Comparison of ENCODE assay signal across 10 mouse cellular contexts in the genomic region with DNA sequence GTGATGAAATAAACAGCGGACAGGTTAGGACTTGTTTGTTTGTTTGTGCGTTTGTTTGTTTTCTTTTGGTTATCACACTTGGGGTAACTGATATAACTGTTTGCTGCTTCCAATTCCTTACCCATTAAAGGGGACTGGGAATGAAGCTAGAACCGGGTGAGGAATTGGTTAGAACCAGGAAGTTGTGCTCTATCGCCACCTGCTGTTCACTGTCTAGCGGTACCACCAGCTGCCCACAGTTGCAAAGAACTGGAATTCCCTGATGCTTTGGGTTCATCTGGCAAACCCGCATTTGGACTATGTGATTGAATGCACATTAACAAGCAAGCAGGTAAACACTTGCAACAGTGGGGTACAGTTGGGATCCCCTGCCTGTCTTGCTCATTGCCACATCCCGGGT. TPM values are rescaled to one million over a fixed set of nuclear protein-coding genes. Genes with fewer than 3 reads are reported as not detected.
DNase-seq lines count a peak whose midpoint lies in the region; ATAC-seq and TF ChIP-seq lines count a peak whose summit lies in the region.
"Had no signal": no experiment of that assay in that cellular context is flagged by ENCODE, and none has a peak within 500 bp of the region (broad histone marks: within the 10 kb centered on the region; RNA-seq: fewer than 3 reads in every experiment).

No protein-coding gene starts in this region.

- no peak for ATAC-seq in embryonic facial prominence, embryonic 14.5 days (ENCODE audit: low read depth)

- no peak for TF ChIP-seq POLR2A in spleen, adult 2 months (IDR thresholded peaks at IDR 0.05; ENCODE audit: low read depth, low read length)

- no peak overlapping the region for H3K4me2 ChIP-seq in embryonic facial prominence, embryonic 14.5 days (ENCODE audit: low read depth, low read length)
- H3K4me2 ChIP-seq: heart, embryonic 15.5 days had no signal

- DNase-seq in spleen, adult 2 months (ENCODE audit: low read depth in 1 of 2, low spot score in 2 of 2): peak in 1 of 2 experiments; percentile 49
- no peak for DNase-seq in spleen, adult 12 weeks (ENCODE audit: low spot score)
- peak; percentile 79 for DNase-seq in adrenal gland, postnatal 10 days
- DNase-seq in embryonic facial prominence, embryonic 14.5 days (ENCODE audit: low spot score): peak; percentile 67
- DNase-seq in heart, postnatal 36 days: peak; percentile 67 to 73
- peak; percentile 63 to 69 for DNase-seq in left cerebral cortex, postnatal 10 days (ENCODE audit: extremely low spot score in 1 of 2, low spot score in 2 of 2)
- DNase-seq in naive thymus-derived CD4-positive, alpha-beta T cell, adult 2 months (ENCODE audit: low read depth): peak; percentile 82
- DNase-seq in urinary bladder, postnatal 36 days (ENCODE audit: low spot score in 2 of 2): peak; percentile 49 to 51

- H3K4me1 ChIP-seq in spleen, adult 2 months (ENCODE audit: control insufficient read depth, insufficient read depth, insufficient read length): peaks cover 2% of the 10 kb centered on the region; the same call in 1 of the 2 replicates
- no peaks in the 10 kb centered on the region for H3K4me1 ChIP-seq in embryonic facial prominence, embryonic 14.5 days (ENCODE audit: control insufficient read depth, insufficient read depth, low read length)
- H3K4me1 ChIP-seq: heart, embryonic 15.5 days had no signal

- peak; percentile 58; the same call in 1 of the 2 replicates for TF ChIP-seq CTCF in spleen, adult 2 months (IDR thresholded peaks at IDR 0.05; ENCODE audit: extremely low read depth, insufficient read depth, insufficient read length, insufficient replicate concordance)

- H3K36me3 ChIP-seq in spleen, adult 2 months (ENCODE audit: control insufficient read depth, insufficient read depth, low read length): no peaks in the 10 kb centered on the region
- H3K36me3 ChIP-seq in embryonic facial prominence, embryonic 14.5 days (ENCODE audit: control insufficient read depth, insufficient read depth, low read length): no peaks in the 10 kb centered on the region
- H3K36me3 ChIP-seq: heart, embryonic 15.5 days had no signal

- no peak overlapping the region for H3K9ac ChIP-seq in embryonic facial prominence, embryonic 14.5 days (ENCODE audit: low read depth, low read length)
- H3K9ac ChIP-seq: heart, embryonic 15.5 days had no signal

- no peaks in the 10 kb centered on the region for H3K9me3 ChIP-seq in embryonic facial prominence, embryonic 14.5 days (ENCODE audit: control insufficient read depth, low read length)
- H3K9me3 ChIP-seq: heart, embryonic 15.5 days had no signal

- WGBS in spleen, adult 2 months: 26% methylated on average over 7 of the region's 7 CpGs
- 20% methylated on average over 7 of the region's 7 CpGs for WGBS in embryonic facial prominence, embryonic 14.5 days

- intact Hi-C loops in heart, postnatal 36 days (cut with DNase I): loop anchor here (2.0 to 5.0 kb wide), 2 partner anchors 70 to 136 kb away; no protein-coding TSS in a partner anchor
- intact Hi-C loops in left cerebral cortex, postnatal 10 days (cut with DNase I): loop anchor here (2.0 kb wide), 2 partner anchors 70 to 78 kb away; no protein-coding TSS in a partner anchor

- no peak overlapping the region for H3K27ac ChIP-seq in spleen, adult 2 months (ENCODE audit: insufficient read depth, low read length)
- H3K27ac ChIP-seq in embryonic facial prominence, embryonic 14.5 days (replicated peaks; ENCODE audit: low read depth, low read length): no peak overlapping the region
- H3K27ac ChIP-seq: heart, embryonic 15.5 days had no signal

- no peaks in the 10 kb centered on the region for H3K27me3 ChIP-seq in spleen, adult 2 months (ENCODE audit: control insufficient read depth, insufficient read depth, low read length)
- no peaks in the 10 kb centered on the region for H3K27me3 ChIP-seq in embryonic facial prominence, embryonic 14.5 days (replicated peaks; ENCODE audit: control insufficient read depth, insufficient read depth, low read length)
- H3K27me3 ChIP-seq: heart, embryonic 15.5 days had no signal

- H3K4me3 ChIP-seq in spleen, adult 2 months (ENCODE audit: extremely low read depth, insufficient read depth, insufficient read length): no peak overlapping the region
- H3K4me3 ChIP-seq in embryonic facial prominence, embryonic 14.5 days (ENCODE audit: low read depth, low read length): no peak overlapping the region
- H3K4me3 ChIP-seq: heart, embryonic 15.5 days had no signal

RNA-seq across cellular contexts. Expression of gene Ccr8, which starts 6.8 kb away (rescaled TPM):
- polyA plus RNA-seq in spleen, adult 2 months (2012; rRNA removed): 0.82 and 1.8 TPM in 2 replicates
- not detected for total RNA-seq in adrenal gland, postnatal 10 days (2021)
- 1.3 and 2.3 TPM in 2 replicates for polyA plus RNA-seq in embryonic facial prominence, embryonic 14.5 days (2014; fragmentation: Nextera tagmentation; extraction: Ambion mirVana)
- not detected for total RNA-seq in heart, postnatal 36 days (2021)
- not detected for total RNA-seq in left cerebral cortex, postnatal 10 days (2021)

RNA-seq across cellular contexts. Expression of gene Slc25a38, which starts 11.5 kb away (rescaled TPM):
- polyA plus RNA-seq in spleen, adult 2 months (2012; rRNA removed): 45.7 and 48.1 TPM in 2 replicates
- 10 to 100 TPM; 20.3 to 21.5 TPM for total RNA-seq in adrenal gland, postnatal 10 days (2021)
- polyA plus RNA-seq in embryonic facial prominence, embryonic 14.5 days (2014; fragmentation: Nextera tagmentation; extraction: Ambion mirVana): 23.6 and 23.8 TPM in 2 replicates
- total RNA-seq in heart, postnatal 36 days (2021): 10 to 100 TPM; 18.9 to 21.1 TPM
- total RNA-seq in left cerebral cortex, postnatal 10 days (2021): 10 to 100 TPM; 24.5 to 26.6 TPM

RNA-seq across cellular contexts. Expression of gene Rpsa, which starts 28.8 kb away (rescaled TPM):
- 2,660 and 3,812 TPM in 2 replicates for polyA plus RNA-seq in spleen, adult 2 months (2012; rRNA removed)
- total RNA-seq in adrenal gland, postnatal 10 days (2021): 100 to 1,000 TPM; 879 to 949 TPM
- 1,998 and 2,049 TPM in 2 replicates for polyA plus RNA-seq in embryonic facial prominence, embryonic 14.5 days (2014; fragmentation: Nextera tagmentation; extraction: Ambion mirVana)
- 100 to 1,000 TPM; 494 to 510 TPM for total RNA-seq in heart, postnatal 36 days (2021)
- 100 to 1,000 TPM; 711 to 726 TPM for total RNA-seq in left cerebral cortex, postnatal 10 days (2021)

RNA-seq across cellular contexts. Expression of gene Cx3cr1, which starts 29.0 kb away (rescaled TPM):
- polyA plus RNA-seq in spleen, adult 2 months (2012; rRNA removed): 14.4 and 16.8 TPM in 2 replicates
- 1 to 10 TPM; 2.4 to 3.8 TPM for total RNA-seq in adrenal gland, postnatal 10 days (2021)
- polyA plus RNA-seq in embryonic facial prominence, embryonic 14.5 days (2014; fragmentation: Nextera tagmentation; extraction: Ambion mirVana): 9.8 and 11.3 TPM in 2 replicates
- 1 to 10 TPM; 3.1 to 5.4 TPM for total RNA-seq in heart, postnatal 36 days (2021)
- total RNA-seq in left cerebral cortex, postnatal 10 days (2021): 10 to 100 TPM; 31.9 to 33.5 TPM

RNA-seq across cellular contexts. Expression of gene Mobp, which starts 50.8 kb away (rescaled TPM):
- not detected in 2 replicates for polyA plus RNA-seq in spleen, adult 2 months (2012; rRNA removed)
- total RNA-seq in adrenal gland, postnatal 10 days (2021): under 1 TPM; 0.09 to 0.27 TPM
- 0.08 TPM in 1 of 2 replicates, not detected in the other for polyA plus RNA-seq in embryonic facial prominence, embryonic 14.5 days (2014; fragmentation: Nextera tagmentation; extraction: Ambion mirVana)
- total RNA-seq in heart, postnatal 36 days (2021): not detected
- total RNA-seq in left cerebral cortex, postnatal 10 days (2021): 10 to 100 TPM; 18.6 to 57.9 TPM
- polyA plus RNA-seq: stomach, embryonic 14.5 days had no signal
